ENCODE assay signal across 7 mouse cellular contexts in genomic region chr17:36942391-36942790, GRCm38 (mm10). TPM values are rescaled to one million over a fixed set of nuclear protein-coding genes. Genes with fewer than 3 reads are reported as not detected.
A peak's percentile ranks its signal among the peaks of the same experiment; 100 is the strongest.
DNase-seq lines count a peak whose midpoint lies in the region; ATAC-seq and TF ChIP-seq lines count a peak whose summit lies in the region.

No protein-coding gene starts in this region.

- DNase-seq in forebrain, embryonic 14.5 days (ENCODE audit: low spot score) = peak; percentile 31
- no peak for DNase-seq in hindbrain, postnatal 0 days (ENCODE audit: low spot score)
- peak; percentile 52 for DNase-seq in limb, embryonic 14.5 days (ENCODE audit: low spot score)
- DNase-seq in naive thymus-derived CD4-positive, alpha-beta T cell, adult 2 months (ENCODE audit: low read depth) = peak; percentile 61
- DNase-seq in urinary bladder, postnatal 14 days (ENCODE audit: low spot score) = peak; percentile 85

- WGBS in forebrain, embryonic 14.5 days = 48% methylated on average over 10 of the region's 10 CpGs
- WGBS in hindbrain, postnatal 0 days = 45% methylated on average over 10 of the region's 10 CpGs
- WGBS in limb, embryonic 14.5 days = 57% methylated on average over 9 of the region's 10 CpGs

- 0 out of 2 replicates have a peak, but pooled peaks cover 4% of the 10 kb centered on the region for H3K36me3 ChIP-seq in E14TG2a.4 (ENCODE audit: insufficient read depth, low read length)
- no peaks in the 10 kb centered on the region for H3K36me3 ChIP-seq in forebrain, embryonic 14.5 days (ENCODE audit: control insufficient read depth, insufficient read depth, low read length)
- no peaks in the 10 kb centered on the region for H3K36me3 ChIP-seq in hindbrain, postnatal 0 days (ENCODE audit: insufficient read depth, low read length)
- H3K36me3 ChIP-seq in limb, embryonic 14.5 days (ENCODE audit: control insufficient read depth, insufficient read depth, low read length) = no peaks in the 10 kb centered on the region

- peak; percentile 70 for ATAC-seq in activated CD4-positive, CD25-positive, alpha-beta regulatory T cell, adult 4 months
- peak; percentile 24; the same call in 1 of the 2 replicates for ATAC-seq in forebrain, embryonic 14.5 days
- no peak for ATAC-seq in hindbrain, postnatal 0 days
- peak; percentile 39 for ATAC-seq in limb, embryonic 14.5 days (ENCODE audit: low FRiP score, low read depth)

- peak overlapping the region; percentile 56 for H3K4me2 ChIP-seq in forebrain, embryonic 14.5 days (ENCODE audit: low read length)
- peak overlapping the region; percentile 67 for H3K4me2 ChIP-seq in hindbrain, postnatal 0 days (ENCODE audit: low read depth, low read length)
- peak overlapping the region; percentile 83 for H3K4me2 ChIP-seq in limb, embryonic 14.5 days (replicated peaks; ENCODE audit: low read depth, low read length, severe bottlenecking)

- no peaks in the 10 kb centered on the region for H3K9me3 ChIP-seq in E14TG2a.4 (ENCODE audit: low read length)
- H3K9me3 ChIP-seq in forebrain, embryonic 14.5 days (replicated peaks; ENCODE audit: control insufficient read depth, low read length) = no peaks in the 10 kb centered on the region
- no peaks in the 10 kb centered on the region for H3K9me3 ChIP-seq in hindbrain, postnatal 0 days (ENCODE audit: low read length)
- no peaks in the 10 kb centered on the region for H3K9me3 ChIP-seq in limb, embryonic 14.5 days (ENCODE audit: control insufficient read depth, low read length)

- peak overlapping the region; percentile 77 for H3K4me3 ChIP-seq in E14TG2a.4 (replicated peaks; ENCODE audit: low read length)
- H3K4me3 ChIP-seq in forebrain, embryonic 14.5 days (ENCODE audit: low read depth, low read length) = peak overlapping the region; percentile 31; the same call in 1 of the 2 replicates
- peak overlapping the region; percentile 39 for H3K4me3 ChIP-seq in hindbrain, postnatal 0 days (ENCODE audit: low read length)
- H3K4me3 ChIP-seq in limb, embryonic 14.5 days (replicated peaks; ENCODE audit: low read length) = peak overlapping the region; percentile 45

- no peak for TF ChIP-seq POLR2A in limb, embryonic 14.5 days (IDR thresholded peaks at IDR 0.05; ENCODE audit: borderline replicate concordance, extremely low read depth, insufficient read depth, insufficient read length)

- no peak overlapping the region for H3K27ac ChIP-seq in forebrain, embryonic 14.5 days (ENCODE audit: low read depth, low read length)
- no peak overlapping the region for H3K27ac ChIP-seq in hindbrain, postnatal 0 days
- no peak overlapping the region; the same call in 1 of the 2 replicates for H3K27ac ChIP-seq in limb, embryonic 14.5 days (replicated peaks; ENCODE audit: low read depth, low read length)

- peaks cover 63% of the 10 kb centered on the region for H3K27me3 ChIP-seq in E14TG2a.4 (ENCODE audit: insufficient read depth, low read length)
- peaks cover 25% of the 10 kb centered on the region for H3K27me3 ChIP-seq in forebrain, embryonic 14.5 days (replicated peaks; ENCODE audit: control insufficient read depth, insufficient read depth, low read length)
- peaks cover 6% of the 10 kb centered on the region; the same call in 1 of the 2 replicates for H3K27me3 ChIP-seq in hindbrain, postnatal 0 days (ENCODE audit: insufficient read depth, low read length)
- H3K27me3 ChIP-seq in limb, embryonic 14.5 days (ENCODE audit: control insufficient read depth, insufficient read depth, low read length) = peaks cover 32% of the 10 kb centered on the region

- peaks cover 50% of the 10 kb centered on the region for H3K4me1 ChIP-seq in E14TG2a.4 (replicated peaks; ENCODE audit: low read depth, low read length)
- peaks cover 5% of the 10 kb centered on the region; the same call in 1 of the 2 replicates for H3K4me1 ChIP-seq in forebrain, embryonic 14.5 days (ENCODE audit: control insufficient read depth, insufficient read depth, low read length)
- H3K4me1 ChIP-seq in hindbrain, postnatal 0 days (ENCODE audit: insufficient read depth, low read length) = peaks cover 17% of the 10 kb centered on the region
- H3K4me1 ChIP-seq in limb, embryonic 14.5 days (ENCODE audit: control insufficient read depth, insufficient read depth, low read length) = 0 out of 2 replicates have a peak, but pooled peaks cover 4% of the 10 kb centered on the region

- no peak for TF ChIP-seq CTCF in E14TG2a.4 (conservative IDR thresholded peaks at IDR 0.05; ENCODE audit: low read length)
- no peak for TF ChIP-seq CTCF in hindbrain, postnatal 0 days (IDR thresholded peaks at IDR 0.05; ENCODE audit: low read depth)

- H3K9ac ChIP-seq in forebrain, embryonic 14.5 days (ENCODE audit: low read length) = no peak overlapping the region
- H3K9ac ChIP-seq in hindbrain, postnatal 0 days (replicated peaks; ENCODE audit: low read length) = no peak overlapping the region
- peak overlapping the region; percentile 45; the same call in 1 of the 2 replicates for H3K9ac ChIP-seq in limb, embryonic 14.5 days (ENCODE audit: low read depth, low read length, severe bottlenecking)

RNA-seq across cellular contexts. Expression of gene Rnf39, which starts 0.3 kb away (rescaled TPM):
- polyA plus RNA-seq in activated CD4-positive, CD25-positive, alpha-beta regulatory T cell, adult 4 months (2017; shearing (Covaris generic)) = not detected
- polyA plus RNA-seq in forebrain, embryonic 14.5 days (2014; fragmentation: Nextera tagmentation; extraction: Ambion mirVana) = 0.24 and 0.75 TPM in 2 replicates
- 4.2 and 6.1 TPM in 2 replicates for total RNA-seq in hindbrain, postnatal 0 days (2014; rRNA removed)
- polyA plus RNA-seq in hindbrain, postnatal 0 days (2015; fragmentation: Nextera tagmentation; extraction: Ambion mirVana) = 2.5 and 3.6 TPM in 2 replicates
- polyA plus RNA-seq in limb, embryonic 14.5 days (2012; rRNA removed) = 3.2 and 4.0 TPM in 2 replicates
- 2.8 and 3.5 TPM in 2 replicates for polyA plus RNA-seq in limb, embryonic 14.5 days (2014; fragmentation: Nextera tagmentation; extraction: Ambion mirVana)

RNA-seq across cellular contexts. Expression of gene Ppp1r11, which starts 9.2 kb away (rescaled TPM):
- polyA plus RNA-seq in activated CD4-positive, CD25-positive, alpha-beta regulatory T cell, adult 4 months (2017; shearing (Covaris generic)) = 100 to 1,000 TPM; 190 to 210 TPM
- polyA plus RNA-seq in forebrain, embryonic 14.5 days (2014; fragmentation: Nextera tagmentation; extraction: Ambion mirVana) = 188 and 228 TPM in 2 replicates
- total RNA-seq in hindbrain, postnatal 0 days (2014; rRNA removed) = 28.4 and 28.5 TPM in 2 replicates
- polyA plus RNA-seq in hindbrain, postnatal 0 days (2015; fragmentation: Nextera tagmentation; extraction: Ambion mirVana) = 143 and 145 TPM in 2 replicates
- 81.5 and 116 TPM in 2 replicates for polyA plus RNA-seq in limb, embryonic 14.5 days (2012; rRNA removed)
- polyA plus RNA-seq in limb, embryonic 14.5 days (2014; fragmentation: Nextera tagmentation; extraction: Ambion mirVana) = 125 and 128 TPM in 2 replicates

RNA-seq across cellular contexts. Expression of gene Znrd1, which starts 16.0 kb away (rescaled TPM):
- polyA plus RNA-seq in activated CD4-positive, CD25-positive, alpha-beta regulatory T cell, adult 4 months (2017; shearing (Covaris generic)) = 10 to 100 TPM; 72.7 to 81.5 TPM
- polyA plus RNA-seq in forebrain, embryonic 14.5 days (2014; fragmentation: Nextera tagmentation; extraction: Ambion mirVana) = 78.3 and 87.9 TPM in 2 replicates
- 45.0 and 52.7 TPM in 2 replicates for total RNA-seq in hindbrain, postnatal 0 days (2014; rRNA removed)
- polyA plus RNA-seq in hindbrain, postnatal 0 days (2015; fragmentation: Nextera tagmentation; extraction: Ambion mirVana) = 49.3 and 51.2 TPM in 2 replicates
- 73.7 and 81.6 TPM in 2 replicates for polyA plus RNA-seq in limb, embryonic 14.5 days (2012; rRNA removed)
- polyA plus RNA-seq in limb, embryonic 14.5 days (2014; fragmentation: Nextera tagmentation; extraction: Ambion mirVana) = 103 and 108 TPM in 2 replicates

RNA-seq across cellular contexts. Expression of gene Znrd1as, which starts 16.0 kb away (rescaled TPM):
- polyA plus RNA-seq in activated CD4-positive, CD25-positive, alpha-beta regulatory T cell, adult 4 months (2017; shearing (Covaris generic)) = 1 to 10 TPM; 4.9 to 5.4 TPM
- 5.5 and 6.3 TPM in 2 replicates for polyA plus RNA-seq in forebrain, embryonic 14.5 days (2014; fragmentation: Nextera tagmentation; extraction: Ambion mirVana)
- 1.3 and 3.2 TPM in 2 replicates for total RNA-seq in hindbrain, postnatal 0 days (2014; rRNA removed)
- polyA plus RNA-seq in hindbrain, postnatal 0 days (2015; fragmentation: Nextera tagmentation; extraction: Ambion mirVana) = 3.4 and 4.0 TPM in 2 replicates
- 1.8 and 5.9 TPM in 2 replicates for polyA plus RNA-seq in limb, embryonic 14.5 days (2012; rRNA removed)
- 5.8 and 5.9 TPM in 2 replicates for polyA plus RNA-seq in limb, embryonic 14.5 days (2014; fragmentation: Nextera tagmentation; extraction: Ambion mirVana)

RNA-seq across cellular contexts. Expression of gene 2410137M14Rik, which starts 38.6 kb away (rescaled TPM):
- polyA plus RNA-seq in activated CD4-positive, CD25-positive, alpha-beta regulatory T cell, adult 4 months (2017; shearing (Covaris generic)) = not detected
- 0.35 TPM in 1 of 2 replicates, not detected in the other for polyA plus RNA-seq in forebrain, embryonic 14.5 days (2014; fragmentation: Nextera tagmentation; extraction: Ambion mirVana)
- total RNA-seq in hindbrain, postnatal 0 days (2014; rRNA removed) = not detected in 2 replicates
- 0.23 and 0.26 TPM in 2 replicates for polyA plus RNA-seq in hindbrain, postnatal 0 days (2015; fragmentation: Nextera tagmentation; extraction: Ambion mirVana)
- polyA plus RNA-seq in limb, embryonic 14.5 days (2012; rRNA removed) = 0.53 and 0.58 TPM in 2 replicates
- not detected in 2 replicates for polyA plus RNA-seq in limb, embryonic 14.5 days (2014; fragmentation: Nextera tagmentation; extraction: Ambion mirVana)
